Mouse (Mus musculus): Measurements from ENCODE around the gene Zbp1.

Gene Zbp1

DNA sequence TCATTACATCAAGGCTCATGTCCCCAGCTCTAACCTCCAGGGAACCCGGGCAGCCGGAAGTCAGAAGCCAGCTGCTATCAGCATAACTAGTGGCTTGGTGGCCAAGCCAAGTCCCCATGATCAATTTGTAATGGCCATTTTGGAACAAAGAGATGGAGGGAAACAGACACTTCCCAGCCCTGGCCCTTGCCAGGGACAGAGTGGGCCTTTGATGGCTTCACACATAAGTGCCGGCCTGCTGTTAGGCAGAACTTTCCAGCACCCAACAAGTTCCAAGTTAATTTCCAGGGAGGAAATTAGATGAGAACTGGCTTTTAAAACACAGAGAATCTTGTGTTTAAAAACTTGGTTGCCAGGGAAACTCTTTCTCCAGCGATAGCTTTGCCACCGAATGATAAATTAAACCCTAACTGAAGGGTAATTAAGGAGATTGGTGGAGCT, 50.3 kb downstream of the Zbp1 start:
- in situ Hi-C loops (cut with MboI; ENCODE audit: unreplicated experiment in 2 of 2): no loop called here

DNA sequence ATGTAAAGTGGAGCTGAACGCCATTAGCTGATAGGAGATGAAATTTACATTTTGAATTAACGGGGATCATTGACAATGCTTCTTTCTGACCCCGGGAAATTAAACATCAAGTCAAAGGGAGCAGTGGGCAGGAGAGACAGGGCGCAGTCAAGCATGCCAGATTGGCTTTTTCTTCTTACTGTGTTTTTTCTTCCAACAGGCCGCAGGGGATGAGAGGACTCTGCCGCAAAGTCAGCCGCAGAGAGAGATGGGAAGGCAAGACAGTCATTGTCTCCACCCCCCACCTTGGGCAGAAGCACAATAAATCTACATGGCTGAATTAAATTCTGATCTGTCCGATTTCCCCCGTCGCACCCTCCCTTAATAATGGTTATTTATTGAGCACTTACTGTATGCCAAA, 53.4 kb downstream of the Zbp1 start:
- in situ Hi-C loops (cut with MboI; ENCODE audit: unreplicated experiment in 2 of 2): no loop called here

DNA sequence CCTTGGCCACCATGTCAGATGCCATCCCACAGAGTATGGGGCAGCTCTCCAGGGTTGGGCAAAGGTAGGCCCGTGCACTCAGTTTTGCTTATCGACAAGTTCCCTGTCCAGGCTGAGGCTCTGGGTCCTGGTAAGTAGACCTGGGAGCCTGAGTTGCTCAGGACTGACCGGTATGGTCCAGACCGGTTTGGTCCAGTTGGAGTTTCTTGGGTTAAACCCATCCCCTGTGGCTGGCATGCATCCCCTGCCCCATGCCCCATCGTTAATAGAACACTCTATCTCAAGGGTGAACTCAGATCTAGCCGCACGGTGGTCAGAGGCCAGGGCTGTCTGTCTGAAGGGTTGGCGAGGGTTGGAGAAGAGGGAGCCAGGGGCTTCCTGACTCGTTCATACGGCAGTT, 53.8 kb downstream of the Zbp1 start:
- in situ Hi-C loops (cut with MboI; ENCODE audit: unreplicated experiment in 2 of 2): no loop called here

DNA sequence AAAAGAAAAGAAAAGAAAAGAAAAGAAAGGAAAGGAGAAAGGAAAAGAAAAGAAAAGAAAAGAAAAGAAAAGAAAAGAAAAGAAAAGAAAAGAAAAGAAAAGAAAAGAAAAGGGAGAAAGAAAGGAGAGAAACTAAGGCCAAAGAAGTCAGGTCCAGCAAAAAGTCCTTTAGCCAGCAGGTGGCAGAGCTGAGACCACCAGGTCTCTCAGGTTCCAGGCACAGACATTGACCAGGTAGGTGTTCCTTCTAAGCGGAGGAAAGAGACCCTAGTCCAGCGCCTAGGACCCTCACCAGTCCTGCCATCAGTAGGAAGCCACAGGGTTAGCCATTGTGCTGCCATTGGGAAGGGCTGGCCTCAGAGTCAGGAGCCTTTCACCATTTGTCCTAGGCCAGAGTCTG, 54.4 kb downstream of the Zbp1 start:
- in situ Hi-C loops (cut with MboI; ENCODE audit: unreplicated experiment in 2 of 2): no loop called here

DNA sequence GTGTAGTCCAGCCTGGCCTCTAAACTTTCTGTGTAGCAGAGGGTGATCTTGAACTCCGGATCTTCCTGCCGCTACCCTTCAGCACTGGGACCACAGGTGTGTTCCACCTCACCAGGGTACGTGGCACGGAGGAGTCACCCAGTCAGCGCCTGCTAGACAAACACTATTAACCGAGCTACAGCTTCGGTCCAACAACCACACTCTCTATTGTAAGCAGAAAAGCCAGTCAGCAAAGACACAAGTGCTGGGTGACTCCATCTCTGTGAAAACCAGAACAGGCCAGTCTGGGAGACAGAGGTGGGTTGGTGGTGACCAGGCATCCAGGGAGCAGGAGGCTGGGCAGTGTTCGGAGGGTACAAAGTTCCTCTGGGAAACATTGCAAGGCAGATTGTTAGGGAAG, 55.3 kb downstream of the Zbp1 start:
- in situ Hi-C loops (cut with MboI; ENCODE audit: unreplicated experiment in 2 of 2): no loop called here

DNA sequence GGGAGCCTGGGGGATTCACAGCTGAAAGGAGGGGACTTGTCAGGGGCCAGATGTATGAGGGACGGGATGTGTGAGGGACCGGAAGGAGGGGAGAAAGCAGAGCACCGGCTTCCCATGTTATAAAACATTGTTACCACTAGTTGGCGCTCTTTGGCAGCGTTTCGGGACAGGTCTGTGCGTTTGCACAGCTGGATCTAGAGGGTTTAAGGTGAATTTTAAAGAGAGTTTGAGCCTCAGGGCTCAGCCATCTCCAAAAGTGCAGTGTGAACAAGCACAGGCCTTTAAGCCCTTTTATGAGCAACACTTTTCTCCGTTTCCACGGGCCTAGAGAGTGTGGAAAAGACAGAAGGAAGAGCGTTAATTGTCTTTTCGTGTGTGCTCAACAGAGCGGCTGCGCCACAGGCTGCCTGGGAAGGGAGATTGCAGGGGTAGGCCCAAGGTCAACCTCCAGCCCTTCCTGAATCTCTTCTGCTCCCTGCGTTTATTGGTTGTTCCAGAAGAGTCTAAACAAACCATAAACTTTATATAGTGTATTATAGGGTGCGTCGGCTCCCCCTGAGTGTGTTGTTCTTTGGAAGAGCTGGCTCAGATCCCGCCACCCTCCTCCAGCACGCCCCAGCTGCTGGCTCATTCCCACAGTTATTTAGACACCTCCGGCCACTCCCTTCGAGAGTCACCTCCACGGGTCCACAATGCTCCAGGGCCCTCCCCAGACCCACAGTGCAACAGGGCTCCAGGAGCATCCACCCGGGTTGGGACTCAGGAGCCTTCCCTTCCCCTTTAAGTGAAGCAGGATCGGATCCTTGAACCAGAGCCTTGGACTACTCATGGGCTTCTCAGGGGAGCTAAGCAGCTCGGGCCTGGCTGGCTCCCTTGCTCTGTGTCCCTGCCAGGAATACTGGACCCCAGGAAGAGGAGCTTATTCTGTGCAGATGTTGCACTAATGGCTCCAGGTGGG, 59.1 kb downstream of the Zbp1 start:
- in situ Hi-C loops (cut with MboI; ENCODE audit: unreplicated experiment in 2 of 2): no loop called here

DNA sequence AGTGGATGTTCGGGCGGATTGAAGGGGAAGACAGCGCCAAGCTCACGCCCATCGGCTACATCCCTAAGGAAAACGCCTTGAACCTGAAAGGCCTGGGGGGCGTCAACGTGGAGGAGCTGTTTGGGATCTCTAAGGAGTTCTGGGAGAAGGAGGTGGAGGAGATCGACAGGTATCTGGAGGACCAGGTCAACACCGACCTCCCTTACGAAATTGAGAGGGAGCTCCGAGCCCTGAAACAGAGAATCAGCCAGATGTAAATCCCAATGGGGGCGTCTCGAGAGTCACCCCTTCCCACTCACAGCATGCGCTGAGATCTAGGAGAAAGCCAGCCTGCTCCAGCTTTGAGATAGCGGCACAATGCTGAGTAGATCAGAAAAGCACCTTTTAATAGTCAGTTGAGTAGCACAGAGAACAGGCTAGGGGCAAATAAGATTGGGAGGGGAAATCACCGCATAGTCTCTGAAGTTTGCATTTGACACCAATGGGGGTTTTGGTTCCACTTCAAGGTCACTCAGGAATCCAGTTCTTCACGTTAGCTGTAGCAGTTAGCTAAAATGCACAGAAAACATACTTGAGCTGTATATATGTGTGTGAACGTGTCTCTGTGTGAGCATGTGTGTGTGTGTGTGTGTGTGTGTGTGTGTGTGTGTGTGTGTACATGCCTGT, 60.2 kb downstream of the Zbp1 start:
- in situ Hi-C loops (cut with MboI; ENCODE audit: unreplicated experiment in 2 of 2): no loop called here

DNA sequence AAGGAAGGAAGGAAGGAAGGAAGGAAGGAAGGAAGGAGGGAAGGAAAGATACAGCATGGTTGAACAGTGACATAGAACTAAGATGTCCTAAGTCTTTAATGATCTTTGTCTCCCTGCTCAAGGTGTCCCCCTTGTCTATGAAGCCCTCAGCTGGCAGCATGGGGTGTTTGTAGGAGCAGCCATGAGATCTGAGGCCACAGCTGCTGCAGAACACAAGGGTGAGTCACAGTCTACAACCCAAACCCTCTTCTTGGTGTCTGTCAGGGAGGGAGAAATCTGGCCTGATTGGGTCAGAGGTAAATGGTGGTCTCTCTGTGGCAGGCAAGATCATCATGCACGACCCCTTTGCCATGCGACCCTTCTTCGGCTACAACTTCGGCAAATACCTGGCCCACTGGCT, 60.9 kb downstream of the Zbp1 start:
- in situ Hi-C loops (cut with MboI; ENCODE audit: unreplicated experiment in 2 of 2): no loop called here

DNA sequence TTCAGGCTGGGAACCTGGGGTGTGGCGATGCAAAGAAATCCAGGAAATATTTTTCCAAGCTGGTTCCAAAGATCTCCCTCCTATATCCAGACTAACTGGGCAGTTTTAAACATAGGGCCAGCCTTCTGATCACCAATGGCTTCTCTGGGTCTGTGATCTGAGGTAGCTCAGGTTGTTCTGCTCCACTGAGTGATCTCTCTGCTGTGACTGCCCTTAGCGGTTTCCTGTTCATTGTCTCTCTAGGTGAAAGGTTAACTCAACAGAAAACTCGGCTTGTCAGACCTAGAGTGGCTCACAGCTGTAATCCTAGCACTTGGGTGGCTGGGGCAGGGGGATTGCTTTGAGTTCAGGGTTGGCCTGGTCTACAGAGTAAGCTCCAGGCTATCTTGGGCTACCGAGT, 61.3 kb downstream of the Zbp1 start:
- in situ Hi-C loops (cut with MboI; ENCODE audit: unreplicated experiment in 2 of 2): no loop called here

DNA sequence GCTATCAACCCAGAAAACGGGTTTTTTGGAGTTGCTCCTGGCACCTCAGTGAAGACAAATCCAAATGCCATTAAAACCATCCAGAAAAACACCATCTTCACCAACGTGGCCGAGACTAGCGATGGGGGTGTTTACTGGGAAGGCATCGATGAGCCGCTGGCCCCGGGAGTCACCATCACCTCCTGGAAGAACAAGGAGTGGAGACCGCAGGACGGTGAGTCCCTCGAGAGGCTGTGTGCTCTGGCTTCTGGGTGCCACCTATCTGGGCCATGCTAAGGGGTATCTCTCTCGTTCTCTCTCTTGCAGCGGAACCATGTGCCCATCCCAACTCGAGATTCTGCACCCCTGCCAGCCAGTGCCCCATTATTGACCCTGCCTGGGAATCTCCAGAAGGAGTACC, 61.8 kb downstream of the Zbp1 start:
- in situ Hi-C loops (cut with MboI; ENCODE audit: unreplicated experiment in 2 of 2): no loop called here

All from v-Abl transformed pro-B cells (cell line).